Mouse (Mus musculus): ENCODE data around the gene Vpreb2. TPM values are rescaled to one million over a fixed set of nuclear protein-coding genes. Genes with fewer than 3 reads are reported as not detected.
"Not testable (repeated sequence)": the region's sequence is repeated elsewhere in the genome, so short reads cannot be mapped to it uniquely, and the experiment has no call there.

Gene Vpreb2
- total and polyA plus RNA-seq, 2 experiments from 2014 or later, result not detected

- Histone ChIP-seq H3K4me1 (ENCODE audit: insufficient read depth, low read length) (0 out of 2 replicates have a peak, but pooled peaks cover 3% of the 10 kb centered on the region), H3K9ac (replicated peaks; ENCODE audit: low read length, poor library complexity, severe bottlenecking) (no peak overlapping the region), H3K27ac (ENCODE audit: low read depth, low read length) (no peak overlapping the region), H3K9me3 (ENCODE audit: low read length) (no peaks in the 10 kb centered on the region), H3K27me3 (ENCODE audit: insufficient read depth, low read length) (no peaks in the 10 kb centered on the region), H3K36me3 (ENCODE audit: insufficient read depth, low read length) (no peaks in the 10 kb centered on the region), H3K4me3 (ENCODE audit: low read depth, low read length) (no peak overlapping the region), H3K4me2 (ENCODE audit: low read depth, low read length, poor library complexity, severe bottlenecking) (no peak overlapping the region)
- no peak for TF ChIP-seq CTCF (IDR thresholded peaks at IDR 0.05)
- no peak for DNase-seq (ENCODE audit: low spot score)
- 90% methylated on average over 3 of the region's 4 CpGs for WGBS
- no peak for ATAC-seq (ENCODE audit: low FRiP score)
These were observed 28.6 kb upstream of the Vpreb2 start for GRCm38 (mm10) chr16:17951618-17952017.

- not testable (repeated sequence) for H3K9me3 ChIP-seq (ENCODE audit: low read length)
These were observed 24.1 kb upstream of the Vpreb2 start for GRCm38 (mm10) chr16:17956052-17956638.

GRCm38 (mm10) chr16:17962091-17962490 is 18.1 kb upstream of the Vpreb2 start:
- ATAC-seq (ENCODE audit: low FRiP score), result no peak
- Histone ChIP-seq H3K27me3 (ENCODE audit: insufficient read depth, low read length) (no peaks in the 10 kb centered on the region), H3K4me1 (ENCODE audit: insufficient read depth, low read length) (no peaks in the 10 kb centered on the region), H3K4me2 (ENCODE audit: low read depth, low read length, poor library complexity, severe bottlenecking) (no peak overlapping the region), H3K9ac (replicated peaks; ENCODE audit: low read length, poor library complexity, severe bottlenecking) (no peak overlapping the region), H3K27ac (ENCODE audit: low read depth, low read length) (no peak overlapping the region), H3K4me3 (ENCODE audit: low read depth, low read length) (no peak overlapping the region), H3K36me3 (ENCODE audit: insufficient read depth, low read length) (no peaks in the 10 kb centered on the region), H3K9me3 (ENCODE audit: low read length) (no peaks in the 10 kb centered on the region)
- DNase-seq (ENCODE audit: low spot score), result no peak
- no peak for TF ChIP-seq CTCF (IDR thresholded peaks at IDR 0.05)
- WGBS, result 83% methylated on average over 7 of the region's 7 CpGs

More at GRCm38 (mm10) chr16:17956052-17956638, 24.1 kb upstream of the Vpreb2 start:
- DNase-seq (ENCODE audit: low spot score); ATAC-seq (ENCODE audit: low FRiP score); H3K4me1 ChIP-seq (ENCODE audit: insufficient read depth, low read length); H3K4me3 ChIP-seq (ENCODE audit: low read depth, low read length); H3K27me3 ChIP-seq (ENCODE audit: insufficient read depth, low read length); H3K9ac ChIP-seq (replicated peaks; ENCODE audit: low read length, poor library complexity, severe bottlenecking); H3K27ac ChIP-seq (ENCODE audit: low read depth, low read length); H3K4me2 ChIP-seq (ENCODE audit: low read depth, low read length, poor library complexity, severe bottlenecking); H3K36me3 ChIP-seq (ENCODE audit: insufficient read depth, low read length): not testable (repeated sequence)
- 96% methylated on average over 17 of the region's 17 CpGs for WGBS

- no peaks in the 10 kb centered on the region for H3K27me3 ChIP-seq (ENCODE audit: insufficient read depth, low read length)
These were observed 8.4 kb upstream of the Vpreb2 start for GRCm38 (mm10) chr16:17971853-17972252.

GRCm38 (mm10) chr16:17977840-17978239 is 2.4 kb upstream of the Vpreb2 start:
- ATAC-seq (ENCODE audit: low FRiP score); H3K27ac ChIP-seq (ENCODE audit: low read depth, low read length); H3K9me3 ChIP-seq (ENCODE audit: low read length); H3K4me1 ChIP-seq (ENCODE audit: insufficient read depth, low read length); H3K4me2 ChIP-seq (ENCODE audit: low read depth, low read length, poor library complexity, severe bottlenecking); DNase-seq (ENCODE audit: low spot score); H3K36me3 ChIP-seq (ENCODE audit: insufficient read depth, low read length); H3K4me3 ChIP-seq (ENCODE audit: low read depth, low read length); H3K27me3 ChIP-seq (ENCODE audit: insufficient read depth, low read length); H3K9ac ChIP-seq (replicated peaks; ENCODE audit: low read length, poor library complexity, severe bottlenecking): not testable (repeated sequence)
- 75% methylated on average over 7 of the region's 7 CpGs for WGBS

More at GRCm38 (mm10) chr16:17971853-17972252, 8.4 kb upstream of the Vpreb2 start:
- Histone ChIP-seq H3K9me3 (ENCODE audit: low read length) (no peaks in the 10 kb centered on the region), H3K4me1 (ENCODE audit: insufficient read depth, low read length) (no peaks in the 10 kb centered on the region), H3K27ac (ENCODE audit: low read depth, low read length) (no peak overlapping the region), H3K36me3 (ENCODE audit: insufficient read depth, low read length) (no peaks in the 10 kb centered on the region), H3K4me2 (ENCODE audit: low read depth, low read length, poor library complexity, severe bottlenecking) (no peak overlapping the region), H3K9ac (replicated peaks; ENCODE audit: low read length, poor library complexity, severe bottlenecking) (no peak overlapping the region), H3K4me3 (ENCODE audit: low read depth, low read length) (no peak overlapping the region)
- TF ChIP-seq CTCF (IDR thresholded peaks at IDR 0.05), result no peak
- DNase-seq (ENCODE audit: low spot score) (no peak), ATAC-seq (ENCODE audit: low FRiP score) (no peak)
- WGBS, result 82% methylated on average over 5 of the region's 5 CpGs

DNA sequence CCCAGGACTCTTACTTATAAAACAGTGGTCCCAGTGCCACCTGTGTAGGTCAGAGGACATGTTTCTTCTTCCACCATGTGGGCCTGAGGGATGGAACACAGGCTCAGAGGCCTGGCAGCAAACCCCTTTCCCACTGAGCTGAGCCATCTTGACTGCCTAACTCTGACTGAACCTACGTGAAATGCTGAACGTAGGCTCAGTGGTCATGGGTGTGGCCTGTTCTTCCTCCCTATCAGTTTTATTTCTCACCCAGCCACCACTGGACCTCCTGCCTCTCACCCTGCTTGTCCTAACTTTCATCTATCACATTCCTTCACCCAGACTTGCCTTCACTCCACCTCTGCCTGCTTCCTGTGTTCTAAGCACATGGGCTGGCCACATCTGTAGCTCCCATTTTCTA is 3.0 kb downstream of the Vpreb2 start:
- Histone ChIP-seq H3K4me1 (ENCODE audit: insufficient read depth, low read length) (no peaks in the 10 kb centered on the region), H3K9ac (replicated peaks; ENCODE audit: low read length, poor library complexity, severe bottlenecking) (no peak overlapping the region), H3K27ac (ENCODE audit: low read depth, low read length) (no peak overlapping the region), H3K27me3 (ENCODE audit: insufficient read depth, low read length) (no peaks in the 10 kb centered on the region), H3K4me2 (ENCODE audit: low read depth, low read length, poor library complexity, severe bottlenecking) (no peak overlapping the region), H3K4me3 (ENCODE audit: low read depth, low read length) (no peak overlapping the region), H3K36me3 (ENCODE audit: insufficient read depth, low read length) (no peaks in the 10 kb centered on the region), H3K9me3 (ENCODE audit: low read length) (no peaks in the 10 kb centered on the region)
- DNase-seq (ENCODE audit: low spot score) (no peak), ATAC-seq (ENCODE audit: low FRiP score) (no peak)
- WGBS, result 97% methylated on average over 2 of the region's 2 CpGs
- no peak for TF ChIP-seq CTCF (IDR thresholded peaks at IDR 0.05)
